9 mouse cellular contexts compared by ENCODE assay signal in the genomic region with DNA sequence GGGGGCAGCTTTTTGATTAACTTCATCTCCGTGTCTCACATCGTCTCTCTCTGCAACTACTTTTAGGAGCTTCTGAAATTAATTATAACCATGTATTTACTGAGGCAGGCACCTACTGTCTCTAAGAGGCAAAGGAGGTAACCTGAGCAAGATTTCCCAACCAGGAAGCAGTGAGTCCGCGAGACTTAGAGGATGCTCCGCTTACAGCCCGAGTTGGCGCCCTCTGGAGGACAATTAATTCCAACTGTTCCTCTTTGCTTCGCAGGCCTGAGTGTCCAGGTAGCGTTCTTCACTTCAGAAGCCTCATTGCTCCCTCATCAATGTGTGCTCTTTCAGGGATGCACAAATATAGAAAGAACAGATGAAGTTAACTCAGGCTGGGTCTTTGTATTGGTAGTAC.
DNase-seq lines count a peak whose midpoint lies in the region; ATAC-seq and TF ChIP-seq lines count a peak whose summit lies in the region.
"Had no signal": no experiment of that assay in that cellular context is flagged by ENCODE, and none has a peak within 500 bp of the region (broad histone marks: within the 10 kb centered on the region; RNA-seq: fewer than 3 reads in every experiment).

No protein-coding gene starts in this region.

- no peaks in the 10 kb centered on the region for H3K9me3 ChIP-seq in liver, embryonic 14.5 days (ENCODE audit: control insufficient read depth, low read length)
- H3K9me3 ChIP-seq: embryonic facial prominence, embryonic 15.5 days had no signal

- peak; percentile 81 for TF ChIP-seq CTCF in gastrocnemius, adult 2 months (IDR thresholded peaks at IDR 0.05)
- peak; percentile 71 for TF ChIP-seq CTCF in liver, embryonic 14.5 days (IDR thresholded peaks at IDR 0.05; ENCODE audit: low read depth)

- DNase-seq in ovary, postnatal 10 days (ENCODE audit: low spot score), result peak; percentile 31
- DNase-seq in ovary, adult 18-20 months (ENCODE audit: low spot score), result no peak
- peak; percentile 67 for DNase-seq in cerebellum, adult 9-11 months
- DNase-seq in gastrocnemius, adult 2 months, result peak; percentile 66
- DNase-seq in kidney, postnatal 4 days, result peak; percentile 73 to 79
- DNase-seq in liver, embryonic 14.5 days (ENCODE audit: low read depth in 3 of 3, low spot score in 3 of 3), result no peak
- peak; percentile 30 for DNase-seq in retina, postnatal 7 days (ENCODE audit: low read depth, low spot score)
- DNase-seq in urinary bladder, postnatal 36 days (ENCODE audit: low spot score in 2 of 2), result peak; percentile 13 to 38

- no peak for TF ChIP-seq EP300 in liver, embryonic 14.5 days (IDR thresholded peaks at IDR 0.05; ENCODE audit: low read depth)

- WGBS in liver, embryonic 14.5 days (ENCODE audit: insufficient replicate concordance), result 15% methylated on average over 9 of the region's 9 CpGs

- no peak for ATAC-seq in liver, embryonic 14.5 days (ENCODE audit: insufficient read depth)

- H3K27me3 ChIP-seq in liver, embryonic 14.5 days (ENCODE audit: control insufficient read depth, insufficient read depth, low read length), result no peaks in the 10 kb centered on the region
- H3K27me3 ChIP-seq: embryonic facial prominence, embryonic 15.5 days had no signal

- peak overlapping the region; percentile 57 for H3K27ac ChIP-seq in gastrocnemius, adult 2 months
- H3K27ac ChIP-seq in liver, embryonic 14.5 days, result no peak overlapping the region
- H3K27ac ChIP-seq: embryonic facial prominence, embryonic 15.5 days had no signal

- H3K4me3 ChIP-seq in gastrocnemius, adult 2 months, result no peak overlapping the region
- H3K4me3 ChIP-seq in liver, embryonic 14.5 days (ENCODE audit: insufficient read depth in 1 of 2, low read depth in 2 of 2, low read length in 2 of 2), result no peak overlapping the region
- H3K4me3 ChIP-seq: embryonic facial prominence, embryonic 15.5 days had no signal

- no peaks in the 10 kb centered on the region for H3K36me3 ChIP-seq in liver, embryonic 14.5 days (replicated peaks; ENCODE audit: control insufficient read depth, insufficient read depth, low read depth)
- H3K36me3 ChIP-seq: embryonic facial prominence, embryonic 15.5 days had no signal

- H3K4me2 ChIP-seq in liver, embryonic 14.5 days (ENCODE audit: low read depth), result no peak overlapping the region
- H3K4me2 ChIP-seq: embryonic facial prominence, embryonic 15.5 days had no signal

- intact Hi-C loops in gastrocnemius, adult 2 months (cut with DNase I), result no loop called here

- H3K9ac ChIP-seq in liver, embryonic 14.5 days (replicated peaks), result no peak overlapping the region
- H3K9ac ChIP-seq: embryonic facial prominence, embryonic 15.5 days had no signal

- H3K4me1 ChIP-seq in liver, embryonic 14.5 days (replicated peaks; ENCODE audit: control insufficient read depth in 2 of 2, insufficient read depth in 2 of 2, low read length in 1 of 2), result no peaks in the 10 kb centered on the region

Comparison
In these comparisons a context has a peak if more than half of its experiments do, and no peak if none do; other contexts are left out.
1. DNase-seq: peak in ovary, postnatal 10 days (single experiment), cerebellum, adult 9-11 months (single experiment), gastrocnemius, adult 2 months (single experiment), kidney, postnatal 4 days (2 of 2), retina, postnatal 7 days (single experiment) and urinary bladder, postnatal 36 days (2 of 2); none in ovary, adult 18-20 months (single experiment) and liver, embryonic 14.5 days (0 of 3).